Mouse (Mus musculus) erythroblast, embryonic 14.5 days (primary cell): Measurements from ENCODE around the gene Plin3.

Experiments
- GATA1 ChIP-seq: IDR thresholded peaks from 2 replicates; pipeline ENCODE4 v1.6.1; 2012; ENCODE audit warnings: low read length, inconsistent platforms, mixed read lengths
- TAL1 ChIP-seq: IDR thresholded peaks from 3 replicates; pipeline ENCODE4 v1.6.1; 2012; ENCODE audit warnings: low read length, inconsistent platforms, mixed read lengths

DNA sequence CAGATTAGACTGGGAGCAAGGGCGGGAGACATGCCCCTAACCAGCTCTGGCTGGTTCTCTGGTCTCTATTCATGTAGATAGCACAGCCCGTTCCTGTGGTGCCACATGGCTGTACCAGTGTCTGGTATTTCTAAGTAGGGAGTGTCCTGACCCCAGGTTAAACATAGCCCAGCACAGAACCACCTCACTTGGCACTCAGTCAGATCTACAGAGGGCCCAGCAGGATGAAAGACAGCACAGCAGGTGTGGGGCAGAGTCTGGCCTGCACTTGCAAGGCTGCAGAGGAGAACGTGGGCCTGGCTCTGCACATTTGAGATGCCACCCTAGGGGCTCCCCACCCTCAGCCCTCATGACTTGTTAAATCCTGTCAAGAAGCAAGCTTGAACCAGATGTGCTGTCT lies 31.5 kb downstream of the Plin3 start:
- no peak for TF ChIP-seq GATA1
- TF ChIP-seq TAL1: no peak
